Mouse (Mus musculus) heart, adult 11 months (tissue): ENCODE measurements around the gene Fsd1l.

Experiments used
- DNase-seq: peaks from one replicate; pipeline ENCODE4 v3.0.0; 2022

The Fsd1l gene

DNA sequence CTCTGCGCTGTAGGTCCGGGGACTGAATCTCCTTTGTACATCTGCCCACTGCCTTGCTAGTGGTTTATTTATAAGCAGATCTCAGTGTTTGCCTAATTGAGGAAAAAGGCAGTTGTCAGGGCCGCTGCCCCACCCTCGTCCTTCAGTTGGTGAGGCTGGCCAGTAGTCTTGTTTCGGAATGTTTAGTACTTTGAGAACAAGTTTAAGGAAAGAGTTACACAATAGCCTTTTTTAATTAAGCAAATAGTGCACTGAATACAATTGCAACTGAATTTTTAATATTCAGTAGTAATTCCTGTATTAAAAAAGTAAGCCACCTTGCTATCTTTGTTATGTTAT lies 709 bp downstream of the Fsd1l start:
- DNase-seq: no peak

DNA sequence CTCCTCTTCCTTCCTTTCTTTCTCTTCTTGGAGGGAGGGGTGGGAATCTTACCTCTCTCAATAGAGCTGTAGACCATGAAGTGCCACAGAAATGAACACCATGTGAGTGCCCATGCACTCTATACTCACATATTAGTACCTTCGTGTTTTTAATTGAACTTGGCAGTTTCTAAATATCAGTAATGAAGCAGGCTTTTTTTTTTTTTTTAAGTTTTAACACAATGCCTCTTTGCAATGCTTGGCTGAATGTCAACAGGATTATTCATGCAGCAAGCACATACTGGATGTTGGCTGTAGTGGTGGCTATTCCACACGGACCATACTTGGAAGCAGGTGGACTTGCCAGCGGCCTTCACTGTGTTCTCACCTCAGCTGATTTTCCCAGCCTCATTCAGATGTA lies 4.1 kb downstream of the Fsd1l start:
- peak; percentile 41 for DNase-seq

- peak; percentile 84 for DNase-seq
Measured at GRCm38 (mm10) chr4:53637269-53637909, 6.1 kb downstream of the Fsd1l start.

DNA sequence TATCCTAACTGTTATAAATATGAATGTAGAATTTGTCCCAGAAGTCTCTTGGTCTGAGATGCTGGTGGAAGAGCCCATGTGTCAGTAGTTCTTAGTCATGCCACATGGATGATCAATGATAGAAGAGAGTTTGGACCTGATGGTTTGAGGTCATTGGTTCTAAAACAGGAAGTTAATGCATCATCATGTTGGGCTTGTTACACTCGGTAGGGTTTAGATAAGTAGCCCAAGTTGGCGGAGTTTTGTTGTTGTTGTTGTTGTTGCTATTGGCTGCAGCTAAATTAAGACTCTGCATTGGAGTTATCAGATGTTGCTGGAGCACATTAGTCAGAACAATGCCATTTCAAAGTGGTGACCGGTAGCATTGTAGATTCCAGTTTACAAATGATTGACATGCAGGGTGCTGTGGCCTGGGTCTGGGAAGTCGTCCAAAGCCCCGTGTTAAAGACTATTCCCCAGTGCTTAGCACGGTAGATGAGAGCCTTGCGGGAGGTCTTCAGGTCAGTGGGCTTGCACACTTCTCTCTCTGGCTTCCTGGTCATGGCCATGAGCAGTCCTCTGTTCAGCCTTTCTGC lies 7.4 kb downstream of the Fsd1l start:
- DNase-seq: peak; percentile 97

GRCm38 (mm10) chr4:53658029-53658428 lies 26.8 kb downstream of the Fsd1l start:
- no peak for DNase-seq

DNA sequence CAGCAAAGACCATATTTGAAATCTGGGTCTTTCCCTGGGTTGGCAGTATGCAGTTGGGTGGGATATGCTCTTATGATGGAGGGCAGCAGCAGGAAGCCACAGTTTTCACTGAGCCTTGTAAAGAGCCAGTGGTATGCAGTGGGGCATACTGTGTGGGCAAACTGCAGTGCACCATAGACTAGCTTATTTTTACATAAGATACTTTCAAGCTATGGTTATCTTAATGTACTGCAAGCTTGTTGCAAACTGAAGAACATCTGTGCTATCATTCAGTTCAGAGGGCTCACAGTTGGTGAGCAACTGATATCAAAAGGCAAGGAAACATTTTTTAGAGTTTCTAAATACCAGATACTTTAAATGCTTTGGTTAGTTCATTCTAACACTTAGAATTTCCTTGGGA lies 29.4 kb downstream of the Fsd1l start:
- no peak for DNase-seq

GRCm38 (mm10) chr4:53682092-53682491 lies 50.8 kb downstream of the Fsd1l start:
- DNase-seq: no peak

- no peak for DNase-seq
Measured at GRCm38 (mm10) chr4:53688965-53689364, 57.7 kb downstream of the Fsd1l start.

DNA sequence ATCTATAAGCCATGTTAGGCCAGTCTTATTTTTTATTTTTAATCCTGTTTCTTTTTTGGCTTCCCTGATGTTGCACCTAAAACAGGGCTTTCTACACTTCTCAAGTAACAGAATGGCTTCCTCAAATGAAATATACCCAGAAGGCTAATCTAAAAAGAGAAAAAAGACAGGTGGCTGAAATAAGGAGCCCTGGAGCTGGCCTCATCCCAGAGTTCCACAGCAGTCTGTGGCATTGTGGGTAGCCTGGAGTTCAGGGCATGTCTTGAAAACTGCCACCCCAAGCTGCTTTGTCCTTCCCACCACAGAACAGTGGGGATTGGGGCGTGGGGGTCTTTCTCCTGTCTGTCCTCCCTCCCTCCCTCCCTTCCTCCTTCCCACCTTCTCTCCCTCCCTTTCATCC lies 60.1 kb downstream of the Fsd1l start:
- DNase-seq: no peak

DNA sequence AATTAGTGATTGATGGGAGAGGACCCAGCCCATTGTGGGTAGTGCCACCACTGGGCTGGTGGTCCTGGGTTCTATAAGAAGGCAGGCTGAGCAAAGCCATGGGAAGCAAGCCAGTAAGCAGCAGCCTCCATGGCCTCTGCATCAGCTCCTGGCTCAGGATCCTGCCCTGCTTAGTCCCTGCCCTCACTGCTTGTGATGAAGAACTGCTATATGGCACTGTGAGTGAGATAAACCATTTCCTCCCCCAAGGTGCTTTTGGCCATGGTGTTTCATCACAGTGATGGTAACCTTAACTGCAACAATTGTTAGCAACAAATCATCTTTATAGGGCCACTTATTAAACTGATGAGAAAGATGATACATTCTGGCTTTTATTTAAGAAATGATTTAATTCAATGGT lies 77.9 kb downstream of the Fsd1l start:
- DNase-seq: peak; percentile 63

DNA sequence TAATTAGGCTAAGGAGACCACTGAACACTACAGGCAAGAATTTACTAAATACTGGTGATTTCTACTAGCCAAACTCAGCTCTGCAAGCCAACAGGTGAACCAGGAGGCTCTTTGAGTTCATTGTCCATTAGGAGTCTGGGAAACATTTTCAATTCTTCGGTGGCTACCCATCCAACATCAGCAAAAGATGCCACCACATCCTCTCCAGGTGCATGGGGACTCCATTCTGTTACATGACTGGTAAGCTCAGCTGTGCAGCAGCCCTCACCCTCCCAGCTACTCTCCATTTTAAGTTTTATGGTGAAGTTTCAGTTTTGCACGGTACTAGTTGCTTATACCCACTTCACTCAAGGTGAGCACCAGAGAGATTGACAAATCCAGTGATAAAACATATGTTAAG lies 78.8 kb downstream of the Fsd1l start:
- DNase-seq: no peak

DNA sequence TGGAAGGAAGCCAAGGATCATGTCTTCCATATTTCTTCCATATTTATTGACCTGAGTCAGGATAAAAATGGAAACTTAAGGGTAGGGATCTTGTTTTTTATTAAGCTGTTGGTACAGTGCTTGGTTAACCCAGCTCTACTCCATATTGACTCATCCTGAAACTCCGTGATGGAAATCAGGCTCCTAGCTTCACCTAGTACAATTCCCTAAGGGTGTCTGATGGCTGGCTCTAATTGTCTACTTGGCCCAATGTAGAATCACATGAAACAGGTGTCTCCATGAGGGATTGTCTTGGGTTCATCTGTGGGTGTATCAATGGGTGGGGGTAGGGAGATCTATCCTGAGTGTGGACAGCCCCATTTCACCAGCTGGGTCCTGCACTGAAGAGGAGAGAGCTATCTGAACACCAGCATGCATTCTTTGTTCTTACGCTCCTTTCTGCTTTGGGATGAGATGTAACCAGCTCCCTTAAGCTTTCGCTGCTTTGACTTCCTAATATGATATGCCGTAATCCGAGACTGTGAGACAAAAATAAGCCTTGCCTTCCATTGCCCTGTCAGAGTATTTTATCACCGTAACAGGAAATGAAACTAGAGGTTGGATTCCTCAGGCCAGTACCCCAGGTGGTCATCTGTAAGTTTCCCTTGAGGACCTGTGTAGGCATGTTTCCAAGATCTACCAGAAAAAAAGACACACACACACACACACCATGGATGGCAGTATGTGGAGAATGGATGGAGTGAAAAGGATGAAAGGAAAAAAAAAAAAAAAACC lies 79.5 kb downstream of the Fsd1l start:
- peak; percentile 53 for DNase-seq

GRCm38 (mm10) chr4:53713704-53714050 lies 82.4 kb downstream of the Fsd1l start, which contains the start of gene Fktn:
TSS of gene Fktn (plus strand) at chr4:53713998.
- no peak for DNase-seq

GRCm38 (mm10) chr4:53714051-53714814 lies 83.0 kb downstream of the Fsd1l start:
- peak; percentile 99 for DNase-seq

DNA sequence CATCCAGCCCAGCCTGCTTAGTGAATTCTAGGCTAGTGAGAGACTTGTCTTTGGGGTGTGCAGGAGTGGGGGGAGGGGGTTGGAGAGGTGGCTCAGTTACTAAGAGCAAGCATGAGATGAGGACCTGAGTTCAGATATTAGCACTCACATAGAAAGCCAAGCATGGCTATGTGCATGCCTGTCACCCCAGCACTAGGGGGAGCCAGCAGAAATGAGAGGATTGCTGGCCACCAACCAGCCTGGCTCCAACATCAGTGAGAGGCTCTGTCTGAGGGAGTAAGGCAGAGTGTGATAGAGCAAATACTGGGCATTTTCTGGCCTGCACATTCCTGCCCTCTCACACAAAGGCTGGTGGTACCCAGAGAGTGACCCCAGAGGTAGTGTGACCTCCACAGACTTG lies 84.7 kb downstream of the Fsd1l start:
- DNase-seq: peak; percentile 77

DNA sequence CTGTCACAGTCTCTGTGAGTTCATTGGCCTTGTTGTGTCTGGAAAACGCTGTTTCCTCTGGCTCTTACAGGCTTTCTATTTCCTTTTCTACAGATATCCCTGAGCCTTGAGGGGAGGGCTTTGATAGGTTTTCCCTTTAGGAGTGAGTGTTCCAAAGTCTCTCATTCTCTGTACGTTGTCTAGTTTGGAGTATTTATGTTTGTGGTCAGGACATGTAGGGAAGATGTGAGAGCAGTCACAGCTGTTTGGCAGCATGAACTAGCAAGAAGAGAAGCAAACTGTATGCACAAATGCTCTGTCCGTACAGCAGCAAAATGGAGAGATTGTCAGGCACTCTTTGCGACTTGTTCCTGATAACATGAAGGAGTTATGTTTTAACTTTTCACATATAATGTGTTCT lies 86.3 kb downstream of the Fsd1l start:
- peak; percentile 61 for DNase-seq

DNA sequence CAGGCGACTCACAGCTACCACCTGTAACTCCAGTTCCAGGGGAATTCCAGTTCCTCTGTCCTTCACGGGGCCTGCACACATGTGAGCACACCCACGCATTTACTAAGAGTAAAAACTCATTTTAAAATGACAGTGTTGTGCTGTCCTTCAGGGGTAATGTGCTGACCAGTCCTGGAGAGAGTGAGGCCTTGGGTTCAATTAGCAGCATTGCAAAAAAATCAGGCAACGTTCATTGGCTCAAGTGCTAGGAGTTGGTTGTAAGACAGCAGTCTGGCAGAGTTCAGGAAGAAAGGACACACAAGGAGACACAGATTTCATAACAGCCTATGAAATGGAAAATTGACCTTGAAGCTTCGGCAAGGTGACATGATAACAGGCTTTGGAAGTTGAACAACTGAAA lies 87.0 kb downstream of the Fsd1l start:
- DNase-seq: peak; percentile 75

DNA sequence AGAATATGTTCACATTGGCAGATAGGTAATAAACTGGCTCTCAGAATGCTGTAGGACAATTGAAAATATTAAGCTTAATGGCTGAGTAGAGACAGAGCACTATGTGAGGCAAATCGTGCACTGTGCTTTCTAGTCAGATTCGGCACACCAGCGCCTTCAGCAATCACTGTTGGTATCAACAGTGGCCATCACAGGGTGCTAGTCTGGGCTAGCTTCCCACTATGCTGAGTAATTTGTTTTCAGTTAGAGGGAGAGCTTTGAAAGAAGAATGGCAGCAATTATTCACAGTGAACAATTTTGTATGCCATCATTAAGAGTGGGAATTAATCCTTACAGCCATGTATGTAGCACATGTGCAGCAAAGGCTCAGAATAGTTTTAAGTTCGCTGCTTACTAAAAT lies 91.2 kb downstream of the Fsd1l start:
- DNase-seq: peak; percentile 64

- peak; percentile 5 for DNase-seq
Measured at GRCm38 (mm10) chr4:53726100-53726499, 94.8 kb downstream of the Fsd1l start.

- DNase-seq: no peak
Measured at GRCm38 (mm10) chr4:53728121-53728520, 96.8 kb downstream of the Fsd1l start.

DNA sequence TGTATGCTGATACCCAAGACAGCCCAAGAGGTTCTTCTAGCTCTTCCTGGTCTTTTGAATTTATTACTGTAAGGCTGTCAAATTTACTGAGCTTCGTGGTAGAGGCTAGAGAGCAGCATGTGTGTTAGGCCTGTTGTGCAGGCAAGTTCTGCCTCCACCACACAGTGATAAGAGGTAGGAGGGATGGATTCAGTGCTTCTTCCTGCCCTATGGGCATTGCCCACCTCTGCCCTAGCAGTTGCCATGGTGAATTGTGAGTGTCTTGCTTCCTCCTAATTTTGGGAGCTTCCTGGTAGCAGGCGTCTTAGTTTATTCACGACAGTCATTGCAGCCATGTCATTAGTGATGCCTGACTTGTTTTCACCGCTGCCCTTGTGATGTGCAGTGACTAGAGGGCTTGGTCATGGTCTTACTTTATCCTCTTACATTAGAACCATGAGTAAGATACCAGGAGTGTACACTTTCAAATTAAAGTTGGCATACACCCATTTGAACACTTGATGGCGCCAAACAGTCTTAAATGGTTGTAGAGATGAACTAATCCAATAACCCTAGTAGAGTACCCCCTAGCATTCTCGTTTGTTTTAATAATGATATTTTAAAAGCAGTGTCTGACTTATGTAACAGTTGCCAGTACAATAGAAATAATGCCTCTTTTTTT lies 107.8 kb downstream of the Fsd1l start:
- no peak for DNase-seq

DNA sequence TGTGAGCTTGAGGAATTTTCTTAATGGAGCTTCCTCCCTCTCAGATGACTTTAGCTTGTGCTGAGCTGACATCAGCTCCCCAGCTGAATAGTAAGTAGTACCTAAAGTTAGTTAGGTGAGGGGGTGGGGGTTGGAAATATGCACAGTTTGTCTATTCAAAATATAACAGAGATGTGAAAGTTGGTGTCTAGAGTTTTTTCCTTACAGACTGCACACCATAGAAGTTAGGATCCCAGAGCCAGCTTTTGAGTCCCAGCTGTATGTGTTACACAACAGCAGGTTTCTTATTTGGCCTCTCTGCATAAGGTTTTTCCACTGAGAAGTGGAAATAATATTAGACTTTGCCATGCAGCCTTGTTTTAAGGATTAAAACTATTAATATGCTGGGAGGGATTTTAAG lies 118.6 kb downstream of the Fsd1l start:
- no peak for DNase-seq
